Mouse (Mus musculus): ENCODE data around the gene Gm28168. TPM values are rescaled to one million over a fixed set of nuclear protein-coding genes. Genes with fewer than 3 reads are reported as not detected.

Gene Gm28168
- total RNA-seq (2023): not detected

DNA sequence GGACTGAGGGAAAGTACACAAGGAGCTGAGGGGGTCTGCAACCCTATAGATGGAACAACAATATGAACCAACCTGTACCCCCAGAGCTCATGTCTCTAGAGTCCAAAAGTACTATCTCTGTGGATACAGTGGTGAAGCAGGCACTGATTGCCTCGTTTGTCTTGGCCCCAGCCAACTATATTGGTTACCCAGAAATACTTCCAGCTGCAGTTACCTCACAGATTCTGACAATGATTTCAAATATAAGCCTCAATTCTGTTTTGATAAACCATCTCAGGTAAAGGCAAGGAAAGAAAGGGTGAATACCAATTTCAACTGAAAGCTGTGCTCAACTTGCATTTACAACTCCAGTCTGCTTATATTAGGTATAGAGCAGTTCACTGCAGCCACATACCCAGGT lies at the start of gene Gm28168:
TSS of gene Gm28168 (plus strand) at position 301 of the 400 bp plus-strand sequence.

GRCm38 (mm10) chr1:117965639-117966038 lies 37.8 kb downstream of the Gm28168 start, which contains the start of gene Gm7145:
Gene Gm7145 (plus strand): TSS chr1:117965939.

Other genes starting within 250 kb of the Gm28168 start
- gene Gm28363, start 230.9 kb upstream of the Gm28168 start, total RNA-seq (2023): not detected
- gene B020011L13Rik, start 146.9 kb upstream of the Gm28168 start, total RNA-seq (2023): not detected
- not detected for gene Gm28360, start 97.9 kb upstream of the Gm28168 start, total RNA-seq (2023)
- gene Gm7145, start 37.9 kb downstream of the Gm28168 start, total RNA-seq (2023): not detected
- not detected for gene Gm29106, start 248.5 kb downstream of the Gm28168 start, total RNA-seq (2023)